Mouse (Mus musculus) lung, embryonic 15.5 days (tissue): ENCODE measurements at regions not wholly inside any gene's neighbourhood (a gene's known extent, or its start where the extent isn't known, plus 50 kb on each side); places are given as distances from the start of the nearest gene placed in this dataset.

Experiments
- ATAC-seq: fragments of 200-750 bp; cut with Nextera tagmentation; 2 replicates; pipeline ENCODE4 v1.8.0; 2017; ENCODE audit warnings: moderate number of reproducible peaks, borderline replicate concordance; ENCODE audit not compliant: low FRiP score, low TSS enrichment; ENCODE audit errors: extremely low read depth
- H3K27ac ChIP-seq: fragments of 300-500 bp; sonication (generic); 2 replicates; pipeline ENCODE4 v1.5.1; 2015; ENCODE audit warnings: moderate library complexity, mild to moderate bottlenecking, inconsistent platforms
- H3K27me3 ChIP-seq: fragments of 300-500 bp; sonication (generic); 2 replicates; pipeline ENCODE4 v1.6.1; 2015; ENCODE audit warnings: inconsistent platforms
- H3K36me3 ChIP-seq: fragments of 300-500 bp; sonication (generic); 2 replicates; pipeline ENCODE4 v1.6.1; 2015; ENCODE audit warnings: inconsistent platforms
- H3K4me1 ChIP-seq: fragments of 300-500 bp; sonication (generic); 2 replicates; pipeline ENCODE4 v1.6.1; 2015; ENCODE audit warnings: inconsistent platforms
- H3K4me2 ChIP-seq: fragments of 300-500 bp; sonication (generic); 2 replicates; pipeline ENCODE4 v1.6.1; 2015; ENCODE audit warnings: inconsistent platforms, mild to moderate bottlenecking, moderate library complexity
- H3K4me3 ChIP-seq: fragments of 300-500 bp; sonication (generic); 2 replicates; pipeline ENCODE4 v1.5.1; 2015; ENCODE audit warnings: mild to moderate bottlenecking, inconsistent platforms
- H3K9ac ChIP-seq: fragments of 300-500 bp; sonication (generic); 2 replicates; pipeline ENCODE4 v1.6.1; 2015; ENCODE audit warnings: inconsistent platforms
- H3K9me3 ChIP-seq: fragments of 300-500 bp; sonication (generic); 2 replicates; pipeline ENCODE4 v1.6.1; 2016; ENCODE audit warnings: inconsistent platforms
- WGBS: fragments of 180-500 bp; shearing (Covaris S2); methylation state at CpG from one replicate; pipeline ENCODE4 v1.1.7; 2015; 5-methylcytosine and 5-hydroxymethylcytosine counted together

DNA sequence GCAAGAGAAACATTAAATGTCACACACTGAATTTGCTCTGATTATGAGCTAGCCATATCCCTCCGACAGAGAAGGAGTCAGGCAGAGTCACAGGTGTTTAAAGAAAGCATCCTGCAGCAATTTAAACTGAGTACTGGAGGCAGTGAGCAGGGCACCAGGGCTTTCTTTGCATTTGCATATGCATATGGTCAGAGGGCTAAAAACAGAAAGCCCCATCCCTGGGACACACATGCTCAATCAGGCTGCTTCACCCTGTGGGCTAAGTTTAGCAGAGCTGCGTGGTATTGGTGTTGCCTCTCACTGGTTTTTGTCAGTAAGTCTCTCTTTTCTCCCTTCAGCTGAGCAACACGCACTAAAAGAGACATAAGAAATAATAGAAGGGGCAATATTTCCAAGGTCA, 289.9 kb upstream of the Rps6ka3 start:
- Histone ChIP-seq H3K9ac (no peak overlapping the region), H3K27ac (no peak overlapping the region), H3K36me3 (no peaks in the 10 kb centered on the region), H3K27me3 (peaks cover 8% of the 10 kb centered on the region), H3K4me3 (no peak overlapping the region), H3K9me3 (no peaks in the 10 kb centered on the region), H3K4me1 (no peaks in the 10 kb centered on the region), H3K4me2 (no peak overlapping the region)
- 60% methylated on average over 3 of the region's 3 CpGs for WGBS
- ATAC-seq = no peak

DNA sequence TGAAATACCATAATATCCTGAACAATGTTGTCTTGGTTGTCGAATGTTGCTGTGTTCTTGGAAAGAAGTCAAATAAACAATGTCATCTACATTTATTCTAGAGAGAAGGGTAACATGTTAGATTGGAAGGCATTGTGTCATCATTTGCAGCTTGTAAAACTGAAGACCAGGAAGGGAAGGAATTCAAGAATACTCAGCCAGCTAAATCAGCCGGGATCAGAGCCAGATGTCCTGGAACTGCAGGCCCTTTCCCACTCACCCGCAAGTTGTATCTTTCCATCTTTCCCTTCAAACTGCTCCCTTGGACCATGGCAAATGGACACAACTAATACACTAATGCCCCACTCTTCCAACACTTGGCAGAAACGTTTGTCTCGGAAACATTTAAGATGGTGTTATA, 288.7 kb upstream of the Rps6ka3 start:
- Histone ChIP-seq H3K9me3 (no peaks in the 10 kb centered on the region), H3K4me2 (peak overlapping the region; percentile 29; the same call in 1 of the 2 replicates), H3K36me3 (no peaks in the 10 kb centered on the region), H3K4me3 (no peak overlapping the region), H3K9ac (no peak overlapping the region), H3K27me3 (peaks cover 8% of the 10 kb centered on the region), H3K27ac (no peak overlapping the region), H3K4me1 (no peaks in the 10 kb centered on the region)
- 42% methylated on average over 5 of the region's 5 CpGs for WGBS
- ATAC-seq = no peak

- Histone ChIP-seq H3K9ac (no peak overlapping the region), H3K27me3 (peaks cover 8% of the 10 kb centered on the region), H3K4me2 (peak overlapping the region; percentile 29; the same call in 1 of the 2 replicates), H3K36me3 (no peaks in the 10 kb centered on the region), H3K9me3 (no peaks in the 10 kb centered on the region), H3K4me1 (no peaks in the 10 kb centered on the region), H3K4me3 (no peak overlapping the region), H3K27ac (no peak overlapping the region)
- no peak for ATAC-seq
- 24% methylated on average over 14 of the region's 14 CpGs for WGBS
Observed at GRCm38 (mm10) chrX:158921838-158922450, 288.2 kb upstream of the Rps6ka3 start.

GRCm38 (mm10) chrX:158923081-158923561, 287.0 kb upstream of the Rps6ka3 start:
- Histone ChIP-seq H3K4me1 (no peaks in the 10 kb centered on the region), H3K9ac (no peak overlapping the region), H3K36me3 (no peaks in the 10 kb centered on the region), H3K4me3 (no peak overlapping the region), H3K4me2 (peak overlapping the region; percentile 39), H3K27ac (no peak overlapping the region), H3K27me3 (peaks cover 8% of the 10 kb centered on the region), H3K9me3 (no peaks in the 10 kb centered on the region)
- ATAC-seq = peak; percentile 11; the same call in 1 of the 2 replicates
- 22% methylated on average over 14 of the region's 14 CpGs for WGBS

- Histone ChIP-seq H3K9ac (no peak overlapping the region), H3K27me3 (peaks cover 8% of the 10 kb centered on the region), H3K4me3 (no peak overlapping the region), H3K36me3 (no peaks in the 10 kb centered on the region), H3K4me1 (no peaks in the 10 kb centered on the region), H3K4me2 (peak overlapping the region; percentile 29), H3K9me3 (no peaks in the 10 kb centered on the region), H3K27ac (no peak overlapping the region)
- 30% methylated on average over 17 of the region's 17 CpGs for WGBS
- no peak for ATAC-seq
Observed at GRCm38 (mm10) chrX:158923657-158924489, 286.2 kb upstream of the Rps6ka3 start.

DNA sequence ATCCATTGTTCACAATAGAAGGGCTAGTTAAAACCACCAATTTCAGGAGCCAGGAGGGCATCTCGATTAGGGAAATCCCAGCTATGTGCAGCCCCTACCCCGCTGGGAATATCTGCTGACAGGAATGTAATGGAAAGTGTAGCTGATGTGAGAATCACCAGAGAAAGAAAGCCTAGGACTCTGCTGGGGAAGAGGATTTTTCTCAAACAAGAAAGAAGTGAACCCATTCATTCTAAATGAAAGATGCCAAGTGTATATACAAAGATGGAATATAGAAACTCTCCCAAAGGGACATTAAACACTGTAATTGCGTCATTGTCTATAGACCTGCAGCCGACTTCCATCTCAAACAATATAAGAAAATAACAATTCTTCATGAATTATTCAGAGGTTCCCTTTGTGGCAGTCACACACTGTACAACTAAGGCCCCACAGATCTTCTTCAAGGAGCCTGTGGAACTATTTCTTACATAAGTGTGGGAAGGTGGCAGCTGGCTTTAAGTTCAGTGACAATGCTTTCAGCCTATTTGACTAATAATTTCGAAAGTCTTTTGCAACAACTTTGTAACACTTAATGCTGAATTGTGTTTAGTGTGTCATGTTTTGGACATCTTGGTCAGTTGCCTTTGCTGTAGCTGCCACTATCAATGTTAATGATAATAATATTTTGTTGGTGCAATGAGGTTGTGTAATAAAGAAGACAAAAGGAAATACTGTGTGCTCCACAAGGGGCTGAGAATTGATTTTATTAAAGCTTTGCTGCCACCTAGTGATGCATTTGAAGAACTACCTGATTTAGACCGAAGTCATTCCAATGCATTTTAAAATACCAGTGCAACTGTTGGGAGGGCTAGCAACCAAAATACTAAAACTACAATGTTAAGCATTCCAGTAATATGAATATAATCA, 285.4 kb upstream of the Rps6ka3 start:
- Histone ChIP-seq H3K27ac (no peak overlapping the region), H3K9me3 (no peaks in the 10 kb centered on the region), H3K36me3 (no peaks in the 10 kb centered on the region), H3K27me3 (peaks cover 8% of the 10 kb centered on the region), H3K9ac (no peak overlapping the region), H3K4me3 (no peak overlapping the region), H3K4me2 (no peak overlapping the region), H3K4me1 (no peaks in the 10 kb centered on the region)
- no peak for ATAC-seq
- 36% methylated on average over 6 of the region's 6 CpGs for WGBS

DNA sequence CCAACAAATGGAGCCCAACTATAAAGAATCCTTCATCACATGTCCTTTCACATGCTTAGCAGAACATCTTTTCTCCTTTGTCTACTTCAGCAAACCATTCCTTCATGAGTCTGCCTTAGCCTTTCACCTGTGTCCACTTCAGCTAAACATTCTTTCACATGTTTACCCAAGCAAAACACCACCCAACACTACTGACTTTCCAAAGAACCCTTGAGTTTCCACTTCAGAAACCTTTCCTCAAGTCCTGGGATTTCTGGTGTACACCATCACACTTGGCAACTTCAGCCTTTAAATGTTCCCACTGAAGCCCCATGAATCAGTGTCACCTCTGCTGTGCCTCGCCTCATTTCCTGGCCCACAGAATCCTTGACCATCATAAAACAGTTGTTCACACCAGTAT, 278.2 kb upstream of the Rps6ka3 start:
- Histone ChIP-seq H3K4me2 (no peak overlapping the region), H3K9ac (no peak overlapping the region), H3K36me3 (no peaks in the 10 kb centered on the region), H3K27me3 (no peaks in the 10 kb centered on the region), H3K4me1 (no peaks in the 10 kb centered on the region), H3K9me3 (no peaks in the 10 kb centered on the region), H3K27ac (no peak overlapping the region), H3K4me3 (no peak overlapping the region)
- WGBS = 41% methylated on average over 1 of the region's 1 CpGs
- no peak; the same call in 1 of the 2 replicates for ATAC-seq

GRCm38 (mm10) chrX:158947191-158947590, 262.9 kb upstream of the Rps6ka3 start:
- H3K27me3 ChIP-seq = no peaks in the 10 kb centered on the region
- ATAC-seq = no peak
- 62% methylated on average over 4 of the region's 4 CpGs for WGBS
- H3K4me1 ChIP-seq = no peaks in the 10 kb centered on the region
- H3K4me3 ChIP-seq = no peak overlapping the region
- no peak overlapping the region for H3K4me2 ChIP-seq
- H3K27ac ChIP-seq = no peak overlapping the region
- H3K9me3 ChIP-seq = no peaks in the 10 kb centered on the region
- H3K36me3 ChIP-seq = no peaks in the 10 kb centered on the region
- H3K9ac ChIP-seq = no peak overlapping the region

GRCm38 (mm10) chrX:158971726-158972125, 238.4 kb upstream of the Rps6ka3 start:
- Histone ChIP-seq H3K27ac (no peak overlapping the region), H3K9me3 (no peaks in the 10 kb centered on the region), H3K4me3 (no peak overlapping the region), H3K4me1 (no peaks in the 10 kb centered on the region), H3K4me2 (no peak overlapping the region), H3K9ac (no peak overlapping the region), H3K36me3 (no peaks in the 10 kb centered on the region), H3K27me3 (no peaks in the 10 kb centered on the region)
- WGBS = 50% methylated on average over 5 of the region's 5 CpGs
- ATAC-seq = no peak

- H3K4me1 ChIP-seq = no peaks in the 10 kb centered on the region
- ATAC-seq = peak; percentile 27; the same call in 1 of the 2 replicates
- no peaks in the 10 kb centered on the region for H3K27me3 ChIP-seq
- no peaks in the 10 kb centered on the region for H3K9me3 ChIP-seq
- H3K27ac ChIP-seq = no peak overlapping the region
- H3K4me2 ChIP-seq = no peak overlapping the region
- WGBS = 36% methylated on average over 5 of the region's 5 CpGs
- no peak overlapping the region for H3K9ac ChIP-seq
- H3K36me3 ChIP-seq = no peaks in the 10 kb centered on the region
- no peak overlapping the region for H3K4me3 ChIP-seq
Observed at GRCm38 (mm10) chrX:158976648-158977047, 233.5 kb upstream of the Rps6ka3 start.

GRCm38 (mm10) chrX:158984721-158985120, 225.4 kb upstream of the Rps6ka3 start:
- WGBS = 96% methylated on average over 2 of the region's 2 CpGs
- H3K9ac ChIP-seq = no peak overlapping the region
- H3K4me2 ChIP-seq = no peak overlapping the region
- no peak for ATAC-seq
- no peak overlapping the region for H3K4me3 ChIP-seq
- no peaks in the 10 kb centered on the region for H3K27me3 ChIP-seq
- H3K27ac ChIP-seq = no peak overlapping the region
- no peaks in the 10 kb centered on the region for H3K36me3 ChIP-seq
- no peaks in the 10 kb centered on the region for H3K9me3 ChIP-seq
- no peaks in the 10 kb centered on the region for H3K4me1 ChIP-seq
